Mouse (Mus musculus): ENCODE measurements at regions not wholly inside any gene's neighbourhood (a gene's known extent, or its start where the extent isn't known, plus 50 kb on each side); places are given as distances from the start of the nearest gene placed in this dataset.
A peak's percentile ranks its signal among the peaks of the same experiment; 100 is the strongest.

DNA sequence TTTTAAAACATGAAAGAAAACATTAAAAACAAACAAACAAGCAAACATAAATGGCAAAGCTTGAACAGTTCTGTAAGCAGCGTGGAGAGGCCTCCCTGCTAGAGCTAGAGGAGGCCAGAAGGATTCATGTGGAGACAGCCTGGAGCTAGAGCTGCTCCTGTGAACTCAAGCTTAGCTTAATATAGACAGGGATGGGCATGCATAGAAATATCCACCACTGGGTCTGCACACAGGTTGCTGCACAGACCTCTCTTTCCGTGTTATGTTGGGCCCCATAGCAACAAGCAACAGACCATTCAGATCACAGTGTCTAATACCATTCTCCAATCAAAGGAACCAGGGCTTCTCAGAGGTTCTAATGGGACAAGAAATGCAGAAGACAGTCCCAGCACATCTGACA, 122.9 kb upstream of the Magi3 start:
- DNase-seq: no peak

- peak; percentile 50 for DNase-seq
Observed at GRCm38 (mm10) chr3:104342220-104342619, 122.0 kb upstream of the Magi3 start.

DNA sequence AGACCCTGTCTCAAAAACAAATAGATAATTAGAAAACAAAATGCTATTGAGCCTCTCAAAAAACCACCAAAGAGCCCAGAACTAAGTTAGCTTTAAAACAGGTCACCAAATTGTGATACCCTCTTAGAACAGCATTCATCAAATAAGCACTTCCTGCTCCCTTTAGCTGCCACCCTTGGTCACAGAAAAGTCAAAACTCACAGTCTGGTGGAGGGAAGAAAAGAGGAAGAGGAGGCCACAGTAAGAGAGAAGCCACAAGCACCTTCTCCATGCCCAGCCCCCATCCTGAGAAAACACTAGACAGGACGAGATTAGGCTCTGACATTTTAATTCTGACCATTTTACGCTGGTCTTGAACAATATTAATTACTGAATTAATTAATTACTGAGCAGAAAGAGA, 120.2 kb upstream of the Magi3 start:
- no peak for DNase-seq

DNA sequence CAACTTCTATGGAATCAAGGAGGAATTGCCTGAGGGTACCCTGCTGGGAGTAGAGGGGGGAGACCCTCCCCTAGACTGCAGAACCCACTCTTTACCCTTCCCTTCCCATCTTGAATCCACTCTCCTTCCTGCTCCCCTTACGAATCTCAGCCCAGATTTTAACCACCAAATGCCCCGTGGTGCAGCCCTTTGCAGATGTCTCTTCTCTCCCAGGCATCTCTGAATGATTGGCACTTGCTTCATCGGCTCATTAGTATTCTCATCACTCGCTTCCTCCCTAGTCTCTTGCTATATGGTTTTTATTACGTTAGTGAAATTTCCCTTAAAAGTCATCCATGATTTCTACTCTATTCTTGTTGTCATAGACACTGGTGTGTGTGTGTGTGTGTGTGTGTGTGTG, 116.7 kb upstream of the Magi3 start:
- DNase-seq: no peak

GRCm38 (mm10) chr3:104336308-104336707, 116.1 kb upstream of the Magi3 start:
- no peak for DNase-seq

DNA sequence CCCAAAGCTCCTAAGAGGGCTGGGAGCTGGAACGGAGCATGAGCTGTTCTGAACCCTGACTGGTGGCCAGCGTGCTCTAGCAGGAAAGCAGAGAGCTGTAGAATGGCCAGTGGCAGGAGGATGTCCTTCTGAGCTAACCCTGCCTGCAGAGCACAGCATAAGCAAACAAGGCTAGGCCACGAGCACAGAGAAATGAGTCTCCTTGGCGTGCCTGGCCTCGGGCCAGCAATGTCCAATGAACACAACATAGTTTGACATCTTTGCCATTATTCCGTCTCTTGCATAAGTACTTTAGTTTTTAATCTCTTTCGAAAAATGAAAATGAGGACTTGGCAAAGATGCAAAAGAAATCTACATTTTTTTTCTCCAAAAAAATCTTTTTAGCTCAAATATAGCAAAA, 114.6 kb upstream of the Magi3 start:
- no peak for DNase-seq

DNA sequence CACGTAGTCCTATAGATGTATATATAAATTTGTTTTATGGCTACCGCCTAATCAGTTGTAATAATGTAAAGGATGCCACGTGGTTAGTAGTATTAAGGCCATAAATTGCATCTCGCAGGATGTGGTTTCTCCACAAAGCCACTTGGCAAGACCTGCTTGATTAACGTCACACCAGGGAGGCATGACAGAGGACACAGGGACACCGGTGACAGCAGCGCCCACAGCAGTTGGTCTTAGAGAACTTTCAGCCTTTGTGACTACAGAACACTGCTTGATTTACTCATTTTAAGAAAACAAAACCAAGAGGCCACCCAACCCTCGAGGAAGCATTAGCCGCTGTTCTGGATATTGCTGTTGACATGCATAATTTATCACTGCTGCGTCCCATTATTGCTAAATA, 113.2 kb upstream of the Magi3 start:
- DNase-seq: no peak

DNA sequence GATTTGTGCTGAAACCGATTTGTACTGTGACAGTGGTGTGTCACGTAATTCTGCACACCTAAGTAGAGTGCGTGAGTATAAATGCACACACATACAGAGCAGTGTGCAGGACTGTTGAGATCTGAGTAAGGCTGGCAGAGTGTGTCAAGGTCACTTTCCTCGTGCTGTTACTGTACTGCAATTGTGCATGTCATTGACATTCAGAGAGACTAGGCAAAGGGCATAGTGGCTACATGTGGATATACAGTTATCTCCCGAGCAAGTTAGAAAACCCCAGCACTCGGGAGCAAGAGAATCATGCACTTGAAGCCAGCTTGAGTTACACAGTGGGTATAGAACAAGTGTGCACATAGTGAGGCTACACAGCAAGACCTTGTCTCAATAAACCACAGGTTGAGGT, 110.5 kb upstream of the Magi3 start:
- no peak for DNase-seq

DNA sequence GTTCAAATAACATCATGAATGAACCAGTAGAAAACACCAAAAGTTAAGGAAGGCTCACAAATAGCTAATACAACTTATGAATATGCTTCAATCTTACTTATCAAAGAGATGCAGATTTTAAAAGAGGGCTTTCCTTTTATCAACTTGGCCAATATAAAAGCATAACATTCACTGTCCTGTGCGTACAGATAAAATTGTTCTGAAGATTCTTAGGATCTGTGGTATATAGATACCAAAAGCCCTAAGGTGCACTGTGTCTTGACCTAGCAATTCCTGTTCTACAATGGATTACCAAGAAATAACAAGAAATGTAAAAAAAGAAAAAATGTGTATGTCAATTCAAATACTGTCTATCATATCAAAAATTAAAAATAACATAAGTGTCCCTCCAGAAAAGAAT, 107.7 kb upstream of the Magi3 start:
- DNase-seq: no peak

GRCm38 (mm10) chr3:104327034-104327729, 107.0 kb upstream of the Magi3 start:
- DNase-seq: no peak

DNA sequence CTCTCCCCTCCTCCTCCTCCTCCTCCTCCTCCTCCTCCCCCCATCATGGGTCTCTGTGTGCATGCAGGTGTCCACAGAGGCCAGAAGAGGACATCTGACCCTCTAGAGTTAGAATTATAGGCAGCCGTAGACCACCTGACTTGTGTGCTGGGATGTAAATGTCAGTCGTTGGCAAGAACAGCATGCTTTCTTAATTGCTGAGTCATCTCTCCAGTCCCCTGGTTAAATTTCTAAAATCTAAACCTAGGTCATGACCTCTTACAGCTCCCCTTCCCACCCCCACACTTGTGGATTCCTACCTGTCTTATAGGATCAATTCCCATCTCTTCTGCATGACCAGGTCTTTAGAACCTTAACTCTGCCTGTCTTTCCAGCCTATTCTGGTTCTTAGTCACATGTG, 102.4 kb upstream of the Magi3 start:
- no peak for DNase-seq

GRCm38 (mm10) chr3:104320404-104320803, 100.2 kb upstream of the Magi3 start:
- DNase-seq: no peak

- no peak for DNase-seq
Observed at GRCm38 (mm10) chr3:104319377-104319776, 99.2 kb upstream of the Magi3 start.

- no peak for DNase-seq
Observed at GRCm38 (mm10) chr3:104318911-104319310, 98.7 kb upstream of the Magi3 start.

GRCm38 (mm10) chr3:104317528-104317927, 97.4 kb upstream of the Magi3 start:
- no peak for DNase-seq

DNA sequence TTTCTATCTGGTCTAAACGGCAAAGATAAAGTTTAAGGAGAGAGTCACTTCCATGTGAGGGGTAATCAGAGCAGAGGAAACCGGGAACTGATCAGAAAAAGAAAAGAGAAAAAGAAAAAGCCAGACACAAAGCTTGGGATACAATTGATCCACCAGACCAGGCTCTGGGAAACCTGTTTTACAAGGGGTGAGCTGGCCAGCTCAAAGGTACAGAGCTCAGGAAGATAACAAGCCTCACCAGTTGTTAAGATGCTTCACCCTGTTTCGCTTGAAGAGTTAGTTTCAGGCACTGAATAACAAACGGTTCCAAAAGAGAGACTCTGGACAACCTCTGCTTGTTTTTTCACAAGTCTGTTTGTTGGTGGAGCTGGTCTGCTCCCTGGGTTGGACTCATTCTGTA, 92.9 kb upstream of the Magi3 start:
- no peak for DNase-seq

DNA sequence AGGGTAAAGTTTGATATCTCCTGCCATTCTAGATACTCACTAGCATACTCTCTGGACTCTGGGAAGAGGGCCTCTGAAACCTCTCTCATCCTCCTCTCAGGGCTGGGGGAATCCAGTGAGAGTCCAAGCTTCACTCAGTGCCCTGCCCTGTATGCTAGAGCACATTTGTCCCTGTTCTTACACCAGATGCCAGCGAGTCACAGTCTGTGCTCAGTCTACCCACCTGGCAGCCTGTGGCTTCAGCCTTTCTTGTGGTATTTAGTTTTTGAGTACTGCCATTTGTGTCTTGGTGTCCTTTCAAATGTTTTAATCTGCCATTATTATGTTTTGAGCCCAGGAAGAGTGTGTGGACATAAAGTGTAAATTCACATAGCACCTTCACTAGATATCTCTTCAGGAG, 86.8 kb upstream of the Magi3 start:
- DNase-seq: no peak

DNA sequence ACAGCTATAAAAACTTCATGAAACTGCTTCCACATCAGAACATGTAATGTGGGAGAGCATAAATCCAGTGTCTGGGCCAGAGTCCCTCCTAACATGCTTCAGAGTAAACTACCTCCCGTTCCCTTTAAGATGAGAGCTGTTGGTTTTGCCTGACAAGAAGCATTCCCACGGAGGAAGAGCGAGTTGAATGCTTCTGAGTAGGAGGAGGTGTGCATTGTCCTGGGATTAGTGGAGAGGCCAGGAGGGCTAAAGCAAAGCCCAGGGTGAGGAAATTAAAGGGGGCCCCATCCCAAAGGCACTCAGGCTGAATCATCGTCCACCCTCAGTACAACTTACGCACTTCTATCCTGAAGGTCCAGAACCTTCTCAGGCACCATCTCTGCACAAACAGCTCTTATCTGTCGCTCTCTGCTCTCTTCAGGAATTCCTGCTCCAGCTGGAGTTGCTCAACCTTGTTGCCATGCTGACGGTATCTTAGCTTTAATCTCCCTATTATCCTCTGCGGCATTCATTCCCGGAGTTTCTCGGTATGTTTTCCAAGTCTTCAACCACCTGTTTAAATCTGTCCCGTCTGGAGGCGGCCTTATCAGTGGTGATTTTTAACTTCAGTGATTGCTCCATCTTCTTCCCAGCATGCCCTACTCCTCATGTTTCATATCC, 85.9 kb upstream of the Magi3 start:
- no peak for DNase-seq

- no peak for DNase-seq
Observed at GRCm38 (mm10) chr3:104303577-104303976, 83.4 kb upstream of the Magi3 start.

GRCm38 (mm10) chr3:104300201-104300600, 80.0 kb upstream of the Magi3 start:
- DNase-seq: no peak

DNA sequence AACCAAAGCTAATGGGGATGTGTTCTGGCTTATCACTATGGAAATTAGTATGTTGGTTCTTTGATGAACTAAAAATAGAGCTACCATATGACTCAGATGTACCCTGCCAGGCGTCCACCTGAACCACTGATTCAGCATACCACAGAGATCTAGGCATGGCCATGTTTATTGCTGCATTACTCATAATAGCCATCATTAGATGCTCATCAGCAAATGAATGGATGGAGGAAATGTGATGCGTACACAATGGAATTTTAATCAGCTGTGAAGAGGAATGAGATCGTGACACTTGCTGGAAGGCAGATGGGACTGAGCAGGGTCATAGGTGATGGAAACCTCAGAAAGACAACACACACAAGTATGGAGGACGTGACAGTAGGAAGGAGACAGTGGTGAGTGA, 78.7 kb upstream of the Magi3 start:
- DNase-seq: no peak

DNA sequence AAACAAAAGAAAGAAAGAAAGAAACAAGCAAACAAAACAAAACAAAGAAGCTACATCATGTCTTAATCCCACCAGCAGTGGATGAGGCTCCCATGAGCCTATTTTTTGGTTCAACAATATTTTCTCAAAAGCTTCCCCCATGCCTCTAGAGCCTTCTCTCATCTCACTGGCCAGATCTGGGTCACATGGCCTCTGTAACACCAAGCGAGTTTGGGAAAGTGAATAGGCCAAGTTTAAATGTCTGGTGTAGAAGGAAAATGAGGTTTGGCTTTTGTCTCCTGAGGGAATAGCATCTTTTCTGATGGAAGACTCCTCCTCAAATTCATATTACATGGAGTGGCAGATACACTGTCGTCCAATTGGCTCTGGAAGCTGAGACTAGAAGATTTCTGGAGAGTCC, 78.2 kb upstream of the Magi3 start:
- DNase-seq: no peak

DNA sequence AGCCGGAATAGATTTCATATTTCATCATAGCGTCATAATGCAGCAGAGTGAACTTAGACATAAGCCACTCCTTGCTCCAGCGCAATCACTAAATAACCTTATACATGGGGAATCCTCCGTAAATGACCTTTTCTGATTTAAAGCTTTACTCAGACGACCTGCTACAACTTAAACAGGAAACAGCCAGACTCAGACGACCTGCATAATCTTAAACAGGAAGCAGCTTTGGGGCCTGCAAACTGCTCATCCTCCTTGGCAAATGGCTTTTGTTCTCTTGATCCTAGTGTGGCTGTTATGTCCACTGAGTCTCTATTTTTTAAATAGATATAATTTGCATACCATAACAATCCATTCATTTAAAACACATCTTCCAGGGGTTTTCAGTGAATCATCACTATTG, 76.9 kb upstream of the Magi3 start:
- no peak for DNase-seq

DNA sequence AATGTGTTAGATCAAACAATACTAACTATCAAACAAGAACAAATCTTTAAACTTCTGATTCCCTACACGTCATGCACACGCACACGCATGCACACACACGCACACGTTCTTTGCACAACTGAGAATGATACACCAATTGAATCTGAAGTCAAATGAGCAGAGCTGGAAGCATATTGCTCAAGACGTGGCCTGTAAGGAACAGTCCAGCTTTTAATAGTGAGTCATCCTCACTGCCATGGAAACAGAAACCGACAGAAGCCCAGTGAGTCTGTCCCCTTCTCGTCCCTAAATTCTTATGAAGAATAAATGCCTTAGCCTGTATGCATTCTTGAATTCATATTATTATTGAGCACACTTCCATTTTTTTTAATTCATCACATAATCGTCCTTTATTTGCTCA, 75.7 kb upstream of the Magi3 start:
- DNase-seq: no peak

Data from right cerebral cortex, postnatal 25 days (tissue).